Mouse (Mus musculus) forebrain, embryonic 11.5 days (tissue): ENCODE results near the gene Poc1b. TPM values are rescaled to one million over a fixed set of nuclear protein-coding genes. Genes with fewer than 3 reads are reported as not detected.

Source experiments
- ATAC-seq: fragments of 200-750 bp; cut with Nextera tagmentation; replicated peaks from 2 replicates; pipeline ENCODE4 v1.8.0; 2017; ENCODE audit warnings: moderate TSS enrichment; ENCODE audit not compliant: low FRiP score
- DNase-seq: peaks from one replicate; pipeline ENCODE4 v3.0.0-alpha.2; 2017; ENCODE audit warnings: low spot score
- H3K27ac ChIP-seq: fragments of 300-500 bp; sonication (generic); 2 replicates; pipeline ENCODE4 v1.5.1; 2014; ENCODE audit warnings: low read depth, low read length
- H3K27me3 ChIP-seq: fragments of 300-500 bp; sonication (generic); 2 replicates; pipeline ENCODE4 v1.6.1; 2014; ENCODE audit warnings: mild to moderate bottlenecking, low read length, mixed read lengths; ENCODE audit not compliant: control insufficient read depth, insufficient read depth
- H3K36me3 ChIP-seq: fragments of 300-500 bp; sonication (generic); 2 replicates; pipeline ENCODE4 v1.6.1; 2014; ENCODE audit warnings: mild to moderate bottlenecking, low read length, moderate library complexity, mixed read lengths; ENCODE audit not compliant: control insufficient read depth, insufficient read depth
- H3K4me1 ChIP-seq: fragments of 300-500 bp; sonication (generic); replicated peaks from 2 replicates; pipeline ENCODE4 v1.6.1; 2014; ENCODE audit warnings: low read length, mixed read lengths; ENCODE audit not compliant: control insufficient read depth, insufficient read depth
- H3K4me2 ChIP-seq: fragments of 300-500 bp; sonication (generic); 2 replicates; pipeline ENCODE4 v1.6.1; 2014; ENCODE audit warnings: low read depth, mild to moderate bottlenecking, low read length, moderate library complexity, mixed read lengths; ENCODE audit not compliant: severe bottlenecking
- H3K4me3 ChIP-seq: fragments of 300-500 bp; sonication (generic); 2 replicates; pipeline ENCODE4 v1.5.1; 2014; ENCODE audit warnings: low read depth, low read length
- H3K9ac ChIP-seq: fragments of 300-500 bp; sonication (generic); 2 replicates; pipeline ENCODE4 v1.6.1; 2014; ENCODE audit warnings: low read length
- H3K9me3 ChIP-seq: fragments of 300-500 bp; sonication (generic); 2 replicates; pipeline ENCODE4 v1.6.1; 2016; ENCODE audit warnings: low read length, mixed read lengths; ENCODE audit not compliant: control insufficient read depth
- WGBS: fragments of 180-500 bp; shearing (Covaris S2); extraction: QIAGEN DNeasy Blood & Tissue Kit; methylation state at CpG from one replicate; pipeline ENCODE4 v1.1.7; 2014; 5-methylcytosine and 5-hydroxymethylcytosine counted together
- polyA plus RNA-seq: library from polyadenylated mRNA; unstranded; fragments of >200 nt; fragmentation: Nextera tagmentation; extraction: Ambion mirVana; gene quantifications from 2 replicates; pipeline ENCODE4 v1.2.1, GENCODE M21; 2014

Gene Poc1b
- polyA plus RNA-seq, 1 experiment from 2014 or later = 42.7 TPM

GRCm38 (mm10) chr10:99181497-99181896, 74.7 kb downstream of the Poc1b start:
- no peak overlapping the region for H3K4me2 ChIP-seq
- DNase-seq = no peak
- H3K36me3 ChIP-seq = no peaks in the 10 kb centered on the region
- no peaks in the 10 kb centered on the region for H3K27me3 ChIP-seq
- H3K4me1 ChIP-seq = no peaks in the 10 kb centered on the region
- H3K4me3 ChIP-seq = no peak overlapping the region
- no peak overlapping the region for H3K27ac ChIP-seq
- no peaks in the 10 kb centered on the region for H3K9me3 ChIP-seq
- no peak overlapping the region for H3K9ac ChIP-seq
- 91% methylated on average over 8 of the region's 8 CpGs for WGBS
- no peak for ATAC-seq

- no peak overlapping the region for H3K4me3 ChIP-seq
- H3K27ac ChIP-seq = no peak overlapping the region
- ATAC-seq (no peak), DNase-seq (no peak)
- H3K36me3 ChIP-seq = no peaks in the 10 kb centered on the region
- no peak overlapping the region for H3K9ac ChIP-seq
- WGBS = 91% methylated on average over 5 of the region's 5 CpGs
- no peaks in the 10 kb centered on the region for H3K9me3 ChIP-seq
- no peaks in the 10 kb centered on the region for H3K4me1 ChIP-seq
- H3K27me3 ChIP-seq = no peaks in the 10 kb centered on the region
- no peak overlapping the region for H3K4me2 ChIP-seq
These were observed 75.3 kb downstream of the Poc1b start for GRCm38 (mm10) chr10:99182107-99182506.

GRCm38 (mm10) chr10:99188175-99188574, 81.3 kb downstream of the Poc1b start:
- Histone ChIP-seq H3K4me3 (no peak overlapping the region), H3K9ac (no peak overlapping the region), H3K27ac (no peak overlapping the region), H3K4me2 (no peak overlapping the region), H3K9me3 (no peaks in the 10 kb centered on the region), H3K36me3 (no peaks in the 10 kb centered on the region), H3K27me3 (no peaks in the 10 kb centered on the region), H3K4me1 (no peaks in the 10 kb centered on the region)
- DNase-seq (no peak), ATAC-seq (no peak)
- 100% methylated on average over 1 of the region's 1 CpGs for WGBS

GRCm38 (mm10) chr10:99188656-99189603, 82.1 kb downstream of the Poc1b start:
- ATAC-seq = no peak
- DNase-seq = no peak
- 91% methylated on average over 21 of the region's 21 CpGs for WGBS

GRCm38 (mm10) chr10:99190798-99191197, 84.0 kb downstream of the Poc1b start:
- Histone ChIP-seq H3K9me3 (no peaks in the 10 kb centered on the region), H3K4me2 (no peak overlapping the region), H3K4me1 (no peaks in the 10 kb centered on the region), H3K36me3 (no peaks in the 10 kb centered on the region), H3K27ac (no peak overlapping the region), H3K27me3 (no peaks in the 10 kb centered on the region), H3K4me3 (no peak overlapping the region), H3K9ac (no peak overlapping the region)
- 42% methylated on average over 3 of the region's 3 CpGs for WGBS
- ATAC-seq = 0 out of 2 replicates have a peak, but pooled peaks have one; percentile 24
- DNase-seq = peak; percentile 65

More at GRCm38 (mm10) chr10:99188656-99189603, 82.1 kb downstream of the Poc1b start:
- Histone ChIP-seq H3K9me3 (no peaks in the 10 kb centered on the region), H3K36me3 (no peaks in the 10 kb centered on the region), H3K27me3 (no peaks in the 10 kb centered on the region), H3K4me3 (no peak overlapping the region), H3K4me2 (no peak overlapping the region), H3K4me1 (no peaks in the 10 kb centered on the region), H3K9ac (no peak overlapping the region), H3K27ac (no peak overlapping the region)

- Histone ChIP-seq H3K27ac (no peak overlapping the region), H3K27me3 (no peaks in the 10 kb centered on the region), H3K9ac (no peak overlapping the region), H3K4me1 (0 out of 2 replicates have a peak, but pooled peaks cover 4% of the 10 kb centered on the region), H3K4me2 (no peak overlapping the region), H3K9me3 (no peaks in the 10 kb centered on the region), H3K36me3 (no peaks in the 10 kb centered on the region; the same call in 1 of the 2 replicates), H3K4me3 (no peak overlapping the region)
- no peak for DNase-seq
- 82% methylated on average over 2 of the region's 2 CpGs for WGBS
- no peak for ATAC-seq
These were observed 87.7 kb downstream of the Poc1b start for GRCm38 (mm10) chr10:99194451-99195055.

- DNase-seq = no peak
- H3K9ac ChIP-seq = no peak overlapping the region
- H3K9me3 ChIP-seq = no peaks in the 10 kb centered on the region
- WGBS = 79% methylated on average over 13 of the region's 13 CpGs
- H3K36me3 ChIP-seq = no peaks in the 10 kb centered on the region; the same call in 1 of the 2 replicates
- H3K4me2 ChIP-seq = no peak overlapping the region
- 0 out of 2 replicates have a peak, but pooled peaks cover 4% of the 10 kb centered on the region for H3K4me1 ChIP-seq
- no peaks in the 10 kb centered on the region for H3K27me3 ChIP-seq
- no peak overlapping the region for H3K27ac ChIP-seq
- H3K4me3 ChIP-seq = no peak overlapping the region
- ATAC-seq = no peak
These were observed 89.7 kb downstream of the Poc1b start for GRCm38 (mm10) chr10:99196556-99196955.

- DNase-seq (no peak), ATAC-seq (no peak)
- no peak overlapping the region for H3K4me2 ChIP-seq
- H3K9ac ChIP-seq = no peak overlapping the region
- WGBS = 74% methylated on average over 8 of the region's 8 CpGs
- no peak overlapping the region for H3K27ac ChIP-seq
- no peak overlapping the region for H3K4me3 ChIP-seq
- H3K27me3 ChIP-seq = no peaks in the 10 kb centered on the region
- 0 out of 2 replicates have a peak, but pooled peaks cover 4% of the 10 kb centered on the region for H3K4me1 ChIP-seq
- H3K9me3 ChIP-seq = no peaks in the 10 kb centered on the region
- H3K36me3 ChIP-seq = no peaks in the 10 kb centered on the region; the same call in 1 of the 2 replicates
These were observed 90.3 kb downstream of the Poc1b start for GRCm38 (mm10) chr10:99197125-99197524.
